In genomic region chr11:23945966-23946365, GRCm38 (mm10) we compare ENCODE assay signal across 31 mouse cellular contexts.
"Had no signal": no experiment of that assay in that cellular context is flagged by ENCODE, and none has a peak within 500 bp of the region (broad histone marks: within the 10 kb centered on the region; RNA-seq: fewer than 3 reads in every experiment).

No protein-coding gene starts in this region.

- DNase-seq: left cerebral cortex, postnatal 4 days; liver; liver, embryonic 13.5 days; liver, postnatal 0 days; lung, adult 18-20 months; lung, adult 2 months; lung, embryonic 14.5 days; lung, postnatal 10 days; lung, postnatal 14 days; lung, postnatal 36 days; lung, postnatal 4 days; midbrain, embryonic 14.5 days had no signal

- H3K4me1 ChIP-seq: limb, embryonic 10.5 days; limb, embryonic 12.5 days; limb, embryonic 13.5 days; limb, embryonic 15.5 days; liver, embryonic 12.5 days; liver, embryonic 13.5 days; liver, embryonic 15.5 days; lung, embryonic 15.5 days; megakaryocyte, embryonic 14.5 days; midbrain, embryonic 10.5 days; midbrain, embryonic 12.5 days; midbrain, embryonic 13.5 days; midbrain, embryonic 15.5 days; neural tube, embryonic 12.5 days had no signal

- H3K9ac ChIP-seq: limb, embryonic 12.5 days; limb, embryonic 13.5 days; limb, embryonic 15.5 days; liver, embryonic 12.5 days; liver, embryonic 13.5 days; liver, embryonic 14.5 days; liver, embryonic 15.5 days; liver, postnatal 0 days; lung, embryonic 14.5 days; lung, embryonic 15.5 days; midbrain, embryonic 12.5 days; midbrain, embryonic 13.5 days; midbrain, embryonic 15.5 days; neural tube, embryonic 12.5 days had no signal

- ATAC-seq: liver, embryonic 12.5 days; liver, postnatal 0 days; lung, postnatal 0 days; midbrain, embryonic 13.5 days; midbrain, embryonic 15.5 days; midbrain, embryonic 16.5 days had no signal

- H3K27me3 ChIP-seq: limb, embryonic 12.5 days; limb, embryonic 13.5 days; limb, embryonic 15.5 days; liver, embryonic 12.5 days; liver, embryonic 13.5 days; liver, embryonic 15.5 days; lung, embryonic 15.5 days; megakaryocyte, embryonic 14.5 days; midbrain, embryonic 12.5 days; midbrain, embryonic 13.5 days; midbrain, embryonic 15.5 days; neural tube, embryonic 12.5 days had no signal

- H3K4me2 ChIP-seq: limb, embryonic 12.5 days; limb, embryonic 13.5 days; limb, embryonic 15.5 days; liver, embryonic 11.5 days; liver, embryonic 12.5 days; liver, embryonic 13.5 days; liver, embryonic 15.5 days; lung, embryonic 14.5 days; lung, embryonic 15.5 days; midbrain, embryonic 11.5 days; midbrain, embryonic 12.5 days; midbrain, embryonic 13.5 days; midbrain, embryonic 15.5 days; neural tube, embryonic 12.5 days had no signal

- H3K27ac ChIP-seq: limb, embryonic 10.5 days; limb, embryonic 12.5 days; limb, embryonic 13.5 days; limb, embryonic 15.5 days; liver, embryonic 12.5 days; liver, embryonic 13.5 days; liver, embryonic 14.5 days; liver, embryonic 15.5 days; lung, embryonic 15.5 days; macrophage; midbrain, embryonic 10.5 days; midbrain, embryonic 12.5 days; midbrain, embryonic 13.5 days; midbrain, embryonic 15.5 days; neural tube, embryonic 12.5 days had no signal

- H3K4me3 ChIP-seq: limb, embryonic 10.5 days; limb, embryonic 12.5 days; limb, embryonic 13.5 days; limb, embryonic 15.5 days; liver, embryonic 12.5 days; liver, embryonic 13.5 days; liver, embryonic 15.5 days; lung, embryonic 15.5 days; megakaryocyte, embryonic 14.5 days; midbrain, embryonic 10.5 days; midbrain, embryonic 12.5 days; midbrain, embryonic 13.5 days; midbrain, embryonic 15.5 days; neural tube, embryonic 12.5 days had no signal

- H3K9me3 ChIP-seq: limb, embryonic 10.5 days; limb, embryonic 12.5 days; limb, embryonic 13.5 days; limb, embryonic 15.5 days; liver, embryonic 12.5 days; liver, embryonic 13.5 days; liver, embryonic 15.5 days; lung, embryonic 15.5 days; megakaryocyte, embryonic 14.5 days; midbrain, embryonic 10.5 days; midbrain, embryonic 12.5 days; midbrain, embryonic 13.5 days; midbrain, embryonic 15.5 days; neural tube, embryonic 12.5 days had no signal

- H3K36me3 ChIP-seq: limb, embryonic 10.5 days; limb, embryonic 12.5 days; limb, embryonic 13.5 days; limb, embryonic 15.5 days; liver, embryonic 12.5 days; liver, embryonic 13.5 days; liver, embryonic 15.5 days; lung, embryonic 15.5 days; midbrain, embryonic 10.5 days; midbrain, embryonic 12.5 days; midbrain, embryonic 13.5 days; midbrain, embryonic 15.5 days; neural tube, embryonic 12.5 days had no signal
